Mouse (Mus musculus): ENCODE results near the gene Psma3. TPM values are rescaled to one million over a fixed set of nuclear protein-coding genes. Genes with fewer than 3 reads are reported as not detected.
"Not testable (repeated sequence)": the region's sequence is repeated elsewhere in the genome, so short reads cannot be mapped to it uniquely, and the experiment has no call there.

Gene Psma3
- polyA plus RNA-seq, 1 experiment, result 222 TPM

DNA sequence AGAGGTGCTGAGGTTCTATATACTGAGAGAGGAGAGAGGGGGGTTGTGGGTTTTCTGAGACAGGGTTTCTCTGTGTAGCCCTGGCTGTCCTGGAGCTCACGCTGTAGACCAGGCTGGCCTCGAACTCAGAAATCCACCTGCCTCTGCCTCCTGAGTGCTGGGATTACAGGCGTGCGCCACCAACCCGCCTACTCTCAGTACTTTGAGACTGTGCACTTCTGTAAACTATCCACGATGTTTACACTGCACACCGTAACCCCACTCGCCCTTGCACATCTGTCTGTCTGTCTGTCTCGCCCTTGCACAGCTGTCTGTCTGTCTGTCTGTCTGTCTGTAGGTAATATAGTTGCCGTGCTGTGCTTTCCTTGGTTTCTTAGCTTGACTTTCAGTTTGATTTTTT is 50.0 kb downstream of the Psma3 start:
- TF ChIP-seq POLR2A (IDR thresholded peaks at IDR 0.05; ENCODE audit: borderline replicate concordance, extremely low read depth, insufficient read depth, insufficient read length, poor library complexity, severe bottlenecking) (no peak), CTCF (IDR thresholded peaks at IDR 0.05; ENCODE audit: borderline replicate concordance, extremely low read depth, insufficient read depth, insufficient read length) (no peak)
- DNase-seq (ENCODE audit: low read depth), result no peak

DNA sequence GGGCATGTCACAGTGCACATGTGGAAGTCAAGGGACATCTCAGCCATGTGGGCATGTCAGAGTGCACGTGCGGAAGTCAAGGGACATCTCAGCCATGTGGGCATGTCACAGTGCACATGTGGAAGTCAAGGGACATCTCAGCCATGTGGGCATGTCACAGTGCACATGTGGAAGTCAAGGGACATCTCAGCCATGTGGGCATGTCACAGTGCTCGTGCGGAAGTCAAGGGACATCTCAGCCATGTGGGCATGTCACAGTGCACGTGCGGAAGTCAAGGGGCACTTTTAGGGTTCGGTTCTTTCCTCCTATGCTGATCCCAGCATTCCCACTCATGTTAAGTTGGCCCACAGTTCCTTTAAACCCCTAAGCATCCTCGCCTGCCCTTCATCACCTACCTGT is 53.8 kb downstream of the Psma3 start:
- DNase-seq (ENCODE audit: low read depth), result not testable (repeated sequence)

GRCm38 (mm10) chr12:71030260-71030659 is 55.8 kb downstream of the Psma3 start:
- DNase-seq (ENCODE audit: low read depth), result no peak
- no peak for TF ChIP-seq POLR2A (IDR thresholded peaks at IDR 0.05; ENCODE audit: borderline replicate concordance, extremely low read depth, insufficient read depth, insufficient read length, poor library complexity, severe bottlenecking)
- TF ChIP-seq CTCF (IDR thresholded peaks at IDR 0.05; ENCODE audit: borderline replicate concordance, extremely low read depth, insufficient read depth, insufficient read length), result no peak

DNA sequence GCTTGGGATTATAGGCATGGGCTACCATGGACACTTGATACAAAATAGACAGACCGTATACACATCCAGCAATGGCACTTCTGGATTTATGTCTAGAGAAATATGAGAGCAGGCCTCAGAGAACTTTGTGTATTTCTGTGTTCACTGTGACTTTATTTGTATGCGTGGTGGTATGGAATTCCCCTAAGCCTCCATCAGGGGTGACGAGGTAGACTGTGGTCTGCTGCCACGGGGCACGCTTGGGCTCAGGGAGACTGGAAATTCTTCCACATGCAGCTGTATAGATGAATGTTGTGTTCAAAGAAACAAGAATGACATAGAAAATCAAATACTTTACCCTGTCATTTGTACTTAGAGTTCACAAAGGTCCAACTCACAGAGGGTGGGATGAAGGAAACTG is 56.3 kb downstream of the Psma3 start:
- no peak for TF ChIP-seq CTCF (IDR thresholded peaks at IDR 0.05; ENCODE audit: borderline replicate concordance, extremely low read depth, insufficient read depth, insufficient read length)
- TF ChIP-seq POLR2A (IDR thresholded peaks at IDR 0.05; ENCODE audit: borderline replicate concordance, extremely low read depth, insufficient read depth, insufficient read length, poor library complexity, severe bottlenecking), result no peak
- DNase-seq (ENCODE audit: low read depth), result no peak

DNA sequence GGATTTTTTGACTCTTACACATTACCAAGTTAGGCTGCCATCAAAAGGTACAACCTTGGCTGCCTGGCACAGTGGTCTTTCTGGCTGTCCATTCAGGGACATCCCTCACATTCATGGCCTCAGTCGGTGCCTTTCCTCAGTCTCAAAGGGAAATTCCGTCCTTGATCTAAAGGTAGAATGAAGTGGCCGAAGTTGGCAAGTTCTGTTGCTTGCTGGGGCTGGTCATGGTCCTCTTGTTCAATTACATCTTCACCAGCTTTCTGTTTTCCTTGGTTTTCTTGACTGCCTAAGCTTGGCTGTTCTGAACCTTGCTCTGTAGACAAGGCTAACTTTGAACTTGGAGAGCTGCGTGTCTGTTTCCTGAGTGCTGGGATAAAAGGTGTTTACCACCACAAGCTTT is 61.4 kb downstream of the Psma3 start:
- TF ChIP-seq POLR2A (IDR thresholded peaks at IDR 0.05; ENCODE audit: borderline replicate concordance, extremely low read depth, insufficient read depth, insufficient read length, poor library complexity, severe bottlenecking), result no peak
- no peak for TF ChIP-seq CTCF (IDR thresholded peaks at IDR 0.05; ENCODE audit: borderline replicate concordance, extremely low read depth, insufficient read depth, insufficient read length)
- no peak for DNase-seq (ENCODE audit: low read depth)

DNA sequence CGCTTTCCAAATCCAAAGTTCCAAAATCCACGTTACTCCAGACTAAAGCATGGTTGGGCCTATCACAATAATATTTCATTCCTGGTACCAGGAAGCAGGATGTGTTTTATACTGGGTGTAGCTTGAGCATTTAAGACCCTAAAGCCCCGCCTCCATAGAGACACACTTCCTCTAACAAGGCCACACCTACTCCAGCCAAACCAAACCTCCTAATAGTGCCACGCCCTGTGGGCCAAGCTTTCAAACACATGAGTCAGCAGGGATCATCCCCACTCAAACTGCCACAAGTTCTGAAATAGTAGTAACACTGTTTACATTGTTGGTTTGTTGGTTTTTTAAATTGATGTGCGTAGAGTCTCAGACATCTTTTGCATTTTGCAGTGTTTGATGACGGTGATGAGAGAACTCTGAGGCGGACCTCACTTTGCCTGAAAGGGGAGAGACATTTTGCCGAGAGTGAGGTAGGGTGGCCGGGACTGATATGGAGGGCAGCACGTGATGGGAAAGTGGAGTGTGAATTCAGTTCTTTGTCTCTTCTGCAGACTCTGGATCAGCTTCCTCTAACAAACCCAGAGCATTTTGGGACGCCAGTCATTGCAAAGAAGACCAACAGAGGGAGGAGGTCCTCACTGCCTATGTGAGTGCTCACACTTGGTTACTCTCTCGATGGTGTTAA is 62.4 kb downstream of the Psma3 start:
- TF ChIP-seq POLR2A (IDR thresholded peaks at IDR 0.05; ENCODE audit: borderline replicate concordance, extremely low read depth, insufficient read depth, insufficient read length, poor library complexity, severe bottlenecking), result no peak
- no peak for TF ChIP-seq CTCF (IDR thresholded peaks at IDR 0.05; ENCODE audit: borderline replicate concordance, extremely low read depth, insufficient read depth, insufficient read length)
- no peak for DNase-seq (ENCODE audit: low read depth)

- no peak for DNase-seq (ENCODE audit: low read depth)
- TF ChIP-seq CTCF (IDR thresholded peaks at IDR 0.05; ENCODE audit: borderline replicate concordance, extremely low read depth, insufficient read depth, insufficient read length) (no peak), POLR2A (IDR thresholded peaks at IDR 0.05; ENCODE audit: borderline replicate concordance, extremely low read depth, insufficient read depth, insufficient read length, poor library complexity, severe bottlenecking) (no peak)
Measured at GRCm38 (mm10) chr12:71040462-71040861, 66.0 kb downstream of the Psma3 start.

GRCm38 (mm10) chr12:71042451-71042850 is 68.0 kb downstream of the Psma3 start:
- DNase-seq (ENCODE audit: low read depth), result no peak
- TF ChIP-seq CTCF (IDR thresholded peaks at IDR 0.05; ENCODE audit: borderline replicate concordance, extremely low read depth, insufficient read depth, insufficient read length), result no peak
- no peak for TF ChIP-seq POLR2A (IDR thresholded peaks at IDR 0.05; ENCODE audit: borderline replicate concordance, extremely low read depth, insufficient read depth, insufficient read length, poor library complexity, severe bottlenecking)

- TF ChIP-seq POLR2A (IDR thresholded peaks at IDR 0.05; ENCODE audit: borderline replicate concordance, extremely low read depth, insufficient read depth, insufficient read length, poor library complexity, severe bottlenecking), result no peak
- no peak for TF ChIP-seq CTCF (IDR thresholded peaks at IDR 0.05; ENCODE audit: borderline replicate concordance, extremely low read depth, insufficient read depth, insufficient read length)
- DNase-seq (ENCODE audit: low read depth), result no peak
Measured at GRCm38 (mm10) chr12:71043571-71043970, 69.2 kb downstream of the Psma3 start.

GRCm38 (mm10) chr12:71044488-71044887 is 70.1 kb downstream of the Psma3 start:
- no peak for TF ChIP-seq POLR2A (IDR thresholded peaks at IDR 0.05; ENCODE audit: borderline replicate concordance, extremely low read depth, insufficient read depth, insufficient read length, poor library complexity, severe bottlenecking)
- no peak for TF ChIP-seq CTCF (IDR thresholded peaks at IDR 0.05; ENCODE audit: borderline replicate concordance, extremely low read depth, insufficient read depth, insufficient read length)
- DNase-seq (ENCODE audit: low read depth), result no peak

Other genes with a start within 250 kb of the Psma3 start
- gene Frmd6, start 149.1 kb upstream of the Psma3 start, polyA plus RNA-seq (2012; rRNA removed), result 10.6 and 13.2 TPM in 2 replicates
- gene Actr10, start 36.8 kb upstream of the Psma3 start, polyA plus RNA-seq (2012; rRNA removed), result 112 and 132 TPM in 2 replicates
- gene Arid4a, start 41.4 kb downstream of the Psma3 start, polyA plus RNA-seq (2012; rRNA removed), result 8.8 and 13.4 TPM in 2 replicates
- gene Tomm20l, start 136.8 kb downstream of the Psma3 start, polyA plus RNA-seq (2012; rRNA removed), result not detected in 2 replicates
- gene Timm9, start 162.1 kb downstream of the Psma3 start, polyA plus RNA-seq (2012; rRNA removed), result 47.1 and 53.3 TPM in 2 replicates
- gene 2700049A03Rik, start 162.2 kb downstream of the Psma3 start, polyA plus RNA-seq (2012; rRNA removed), result 11.6 and 13.0 TPM in 2 replicates

Data from brain, embryonic 14.5 days (tissue).